Mouse (Mus musculus): ENCODE results near the gene Nhej1.

GRCm38 (mm10) chr1:74950576-74951490 is 174.2 kb downstream of the Nhej1 start:
- TF ChIP-seq CTCF (IDR thresholded peaks at IDR 0.05; ENCODE audit: low read depth, low read length) = no peak
- TF ChIP-seq GATA1 (IDR thresholded peaks at IDR 0.05; ENCODE audit: borderline replicate concordance, low read length) = no peak

All from G1E (cell line).